Mouse (Mus musculus): ENCODE measurements around the gene Stx18. TPM values are rescaled to one million over a fixed set of nuclear protein-coding genes. Genes with fewer than 3 reads are reported as not detected.

Gene Stx18
- total RNA-seq, 1 experiment: 16.8 TPM

DNA sequence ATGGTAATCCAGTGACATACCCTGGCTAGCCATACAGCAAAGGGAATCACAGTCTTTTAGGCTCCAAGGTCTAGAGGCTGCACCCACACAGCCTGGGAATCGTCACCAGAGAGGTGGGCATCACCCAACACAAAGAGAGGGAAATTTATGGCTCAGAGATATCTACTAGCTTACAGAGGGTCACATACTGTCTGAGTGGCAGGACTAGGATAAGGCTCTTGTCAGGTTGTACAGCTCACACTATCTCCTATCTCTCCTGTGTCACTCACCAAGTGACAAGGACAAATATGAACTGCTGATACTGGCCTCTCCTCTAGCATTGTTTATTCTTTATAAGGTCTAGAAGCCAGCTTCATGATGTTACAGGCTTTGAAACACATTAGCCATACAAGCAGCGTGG lies 90.8 kb downstream of the Stx18 start:
- H3K9me3 ChIP-seq (ENCODE audit: control insufficient read depth, insufficient read depth, low read depth, low read length): no peaks in the 10 kb centered on the region; the same call in 1 of the 2 replicates
- no peak overlapping the region for H3K4me3 ChIP-seq (ENCODE audit: insufficient read depth in 1 of 2, low read depth in 1 of 2, low read length in 2 of 2, poor library complexity in 1 of 2, severe bottlenecking in 1 of 2)
- DNase-seq (ENCODE audit: low read depth, low spot score): no peak
- TF ChIP-seq HCFC1 (IDR thresholded peaks at IDR 0.05; ENCODE audit: borderline replicate concordance, insufficient read depth, low read length): no peak
- TF ChIP-seq ZNF384 (IDR thresholded peaks at IDR 0.05; ENCODE audit: low read depth, low read length): no peak
- H3K4me1 ChIP-seq (ENCODE audit: control insufficient read depth in 2 of 2, insufficient read depth in 2 of 2, low read length in 2 of 2, poor library complexity in 1 of 2): no peaks in the 10 kb centered on the region
- peaks cover 9% of the 10 kb centered on the region; the same call in 1 of the 2 replicates for H3K36me3 ChIP-seq (ENCODE audit: control insufficient read depth, insufficient read depth, low read length, poor library complexity, severe bottlenecking)
- H3K27ac ChIP-seq (ENCODE audit: insufficient read depth, low read depth, low read length, poor library complexity, severe bottlenecking): no peak overlapping the region
- in situ Hi-C loops (cut with MboI; ENCODE audit: low sequenced_read_pairs in 2 of 2, unreplicated experiment in 2 of 2): no loop called here
- no peak overlapping the region for H3K9ac ChIP-seq (ENCODE audit: insufficient read depth, low read depth, low read length, poor library complexity, severe bottlenecking)

- Histone ChIP-seq H3K9ac (ENCODE audit: insufficient read depth, low read depth, low read length, poor library complexity, severe bottlenecking) (no peak overlapping the region), H3K4me1 (ENCODE audit: control insufficient read depth in 2 of 2, insufficient read depth in 2 of 2, low read length in 2 of 2, poor library complexity in 1 of 2) (no peaks in the 10 kb centered on the region), H3K4me3 (ENCODE audit: insufficient read depth in 1 of 2, low read depth in 1 of 2, low read length in 2 of 2, poor library complexity in 1 of 2, severe bottlenecking in 1 of 2) (no peak overlapping the region), H3K9me3 (ENCODE audit: control insufficient read depth, insufficient read depth, low read depth, low read length) (0 out of 2 replicates have a peak, but pooled peaks cover 4% of the 10 kb centered on the region), H3K27ac (ENCODE audit: insufficient read depth, low read depth, low read length, poor library complexity, severe bottlenecking) (no peak overlapping the region), H3K36me3 (ENCODE audit: control insufficient read depth, insufficient read depth, low read length, poor library complexity, severe bottlenecking) (no peaks in the 10 kb centered on the region)
- in situ Hi-C loops (cut with MboI; ENCODE audit: low sequenced_read_pairs in 2 of 2, unreplicated experiment in 2 of 2): no loop called here
- no peak for DNase-seq (ENCODE audit: low read depth, low spot score)
- TF ChIP-seq ZC3H11A (IDR thresholded peaks at IDR 0.05; ENCODE audit: borderline replicate concordance, low read depth, low read length): no peak
- TF ChIP-seq CHD2 (IDR thresholded peaks at IDR 0.05; ENCODE audit: low read depth, low read length): no peak
- no peak for TF ChIP-seq MAFK (IDR thresholded peaks at IDR 0.05; ENCODE audit: insufficient read depth, low read depth, low read length)
- no peak for TF ChIP-seq HCFC1 (IDR thresholded peaks at IDR 0.05; ENCODE audit: borderline replicate concordance, insufficient read depth, low read length)
These were observed 97.7 kb downstream of the Stx18 start for GRCm38 (mm10) chr5:38136247-38136646.

- 0 out of 2 replicates have a peak, but pooled peaks cover 4% of the 10 kb centered on the region for H3K9me3 ChIP-seq (ENCODE audit: control insufficient read depth, insufficient read depth, low read depth, low read length)
- H3K4me1 ChIP-seq (ENCODE audit: control insufficient read depth in 2 of 2, insufficient read depth in 2 of 2, low read length in 2 of 2, poor library complexity in 1 of 2): no peaks in the 10 kb centered on the region
- no peaks in the 10 kb centered on the region for H3K36me3 ChIP-seq (ENCODE audit: control insufficient read depth, insufficient read depth, low read length, poor library complexity, severe bottlenecking)
- no peak overlapping the region for H3K9ac ChIP-seq (ENCODE audit: insufficient read depth, low read depth, low read length, poor library complexity, severe bottlenecking)
- H3K4me3 ChIP-seq (ENCODE audit: insufficient read depth in 1 of 2, low read depth in 1 of 2, low read length in 2 of 2, poor library complexity in 1 of 2, severe bottlenecking in 1 of 2): no peak overlapping the region
- in situ Hi-C loops (cut with MboI; ENCODE audit: low sequenced_read_pairs in 2 of 2, unreplicated experiment in 2 of 2): no loop called here
- TF ChIP-seq ZNF384 (IDR thresholded peaks at IDR 0.05; ENCODE audit: low read depth, low read length): no peak
- TF ChIP-seq CHD2 (IDR thresholded peaks at IDR 0.05; ENCODE audit: low read depth, low read length): no peak
- TF ChIP-seq HCFC1 (IDR thresholded peaks at IDR 0.05; ENCODE audit: borderline replicate concordance, insufficient read depth, low read length): no peak
- TF ChIP-seq MAFK (IDR thresholded peaks at IDR 0.05; ENCODE audit: insufficient read depth, low read depth, low read length): no peak
- no peak for TF ChIP-seq ZC3H11A (IDR thresholded peaks at IDR 0.05; ENCODE audit: borderline replicate concordance, low read depth, low read length)
- H3K27ac ChIP-seq (ENCODE audit: insufficient read depth, low read depth, low read length, poor library complexity, severe bottlenecking): no peak overlapping the region
- DNase-seq (ENCODE audit: low read depth, low spot score): no peak
These were observed 98.6 kb downstream of the Stx18 start for GRCm38 (mm10) chr5:38137163-38137562.

DNA sequence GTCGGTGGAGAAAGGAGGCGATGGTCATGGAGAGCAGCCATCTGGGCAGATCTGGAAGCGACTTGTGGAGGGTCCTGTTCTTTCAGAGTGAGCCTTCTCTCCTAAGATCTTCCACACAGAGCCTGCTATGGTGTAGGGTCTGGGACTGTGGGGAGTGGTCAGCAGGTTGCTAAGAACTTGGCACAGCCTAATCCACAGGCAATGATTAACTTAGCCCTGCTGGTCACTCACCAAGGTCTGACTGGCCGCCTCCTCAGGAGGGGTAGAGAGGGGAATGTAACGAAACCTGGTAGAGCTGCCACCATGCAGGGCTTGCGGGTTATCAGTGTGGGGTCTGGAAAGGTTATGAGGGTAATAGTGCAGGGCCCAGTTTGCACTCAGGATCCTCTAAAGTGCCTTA lies 102.4 kb downstream of the Stx18 start:
- H3K9me3 ChIP-seq (ENCODE audit: control insufficient read depth, insufficient read depth, low read depth, low read length): no peaks in the 10 kb centered on the region
- in situ Hi-C loops (cut with MboI; ENCODE audit: low sequenced_read_pairs in 2 of 2, unreplicated experiment in 2 of 2): no loop called here
- H3K4me1 ChIP-seq (ENCODE audit: control insufficient read depth in 2 of 2, insufficient read depth in 2 of 2, low read length in 2 of 2, poor library complexity in 1 of 2): no peaks in the 10 kb centered on the region
- TF ChIP-seq ZC3H11A (IDR thresholded peaks at IDR 0.05; ENCODE audit: borderline replicate concordance, low read depth, low read length): no peak
- no peak overlapping the region for H3K9ac ChIP-seq (ENCODE audit: insufficient read depth, low read depth, low read length, poor library complexity, severe bottlenecking)
- no peak overlapping the region for H3K4me3 ChIP-seq (ENCODE audit: insufficient read depth in 1 of 2, low read depth in 1 of 2, low read length in 2 of 2, poor library complexity in 1 of 2, severe bottlenecking in 1 of 2)
- H3K27ac ChIP-seq (ENCODE audit: insufficient read depth, low read depth, low read length, poor library complexity, severe bottlenecking): no peak overlapping the region
- no peaks in the 10 kb centered on the region for H3K36me3 ChIP-seq (ENCODE audit: control insufficient read depth, insufficient read depth, low read length, poor library complexity, severe bottlenecking)
- DNase-seq (ENCODE audit: low read depth, low spot score): no peak

DNA sequence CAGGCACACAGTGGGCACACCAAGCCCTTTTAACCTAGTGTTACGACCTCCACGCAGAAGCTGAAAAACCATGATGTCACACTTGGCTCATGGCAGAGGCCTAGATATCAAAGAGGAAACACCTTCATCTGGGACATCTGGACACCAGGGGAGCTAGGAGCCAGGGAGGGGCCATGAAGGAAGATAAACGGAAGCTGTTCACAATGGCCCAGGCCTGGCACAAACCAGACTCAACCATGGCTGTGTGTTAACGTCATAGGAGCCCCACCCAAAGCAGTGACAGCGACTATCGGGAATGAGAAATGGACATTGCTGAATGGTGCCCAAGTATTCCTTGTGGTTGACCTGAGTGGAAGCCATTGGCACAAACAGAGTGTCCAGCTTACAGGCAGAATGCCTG lies 108.0 kb downstream of the Stx18 start:
- DNase-seq (ENCODE audit: low read depth, low spot score): no peak

More for the DNA sequence above, 108.0 kb downstream of the Stx18 start:
- Histone ChIP-seq H3K4me1 (ENCODE audit: control insufficient read depth in 2 of 2, insufficient read depth in 2 of 2, low read length in 2 of 2, poor library complexity in 1 of 2) (no peaks in the 10 kb centered on the region), H3K27ac (ENCODE audit: insufficient read depth, low read depth, low read length, poor library complexity, severe bottlenecking) (no peak overlapping the region), H3K9me3 (ENCODE audit: control insufficient read depth, insufficient read depth, low read depth, low read length) (no peaks in the 10 kb centered on the region), H3K4me3 (ENCODE audit: insufficient read depth in 1 of 2, low read depth in 1 of 2, low read length in 2 of 2, poor library complexity in 1 of 2, severe bottlenecking in 1 of 2) (no peak overlapping the region), H3K9ac (ENCODE audit: insufficient read depth, low read depth, low read length, poor library complexity, severe bottlenecking) (no peak overlapping the region), H3K36me3 (ENCODE audit: control insufficient read depth, insufficient read depth, low read length, poor library complexity, severe bottlenecking) (no peaks in the 10 kb centered on the region)
- no peak for TF ChIP-seq CHD2 (IDR thresholded peaks at IDR 0.05; ENCODE audit: low read depth, low read length)
- no peak for TF ChIP-seq MAFK (IDR thresholded peaks at IDR 0.05; ENCODE audit: insufficient read depth, low read depth, low read length)
- TF ChIP-seq ZC3H11A (IDR thresholded peaks at IDR 0.05; ENCODE audit: borderline replicate concordance, low read depth, low read length): no peak
- TF ChIP-seq HCFC1 (IDR thresholded peaks at IDR 0.05; ENCODE audit: borderline replicate concordance, insufficient read depth, low read length): no peak
- TF ChIP-seq ZNF384 (IDR thresholded peaks at IDR 0.05; ENCODE audit: low read depth, low read length): no peak
- in situ Hi-C loops (cut with MboI; ENCODE audit: low sequenced_read_pairs in 2 of 2, unreplicated experiment in 2 of 2): no loop called here

Measured in ES-E14 (cell line).